Mouse (Mus musculus): ENCODE measurements around the gene Nt5dc3.

Nt5dc3 gene

GRCm38 (mm10) chr10:86778398-86779116 is at the start of gene Nt5dc3:
Gene Nt5dc3 (plus strand): TSS chr10:86779005.
- in situ Hi-C loops (cut with MboI; ENCODE audit: low sequenced_read_pairs) = no loop called here

DNA sequence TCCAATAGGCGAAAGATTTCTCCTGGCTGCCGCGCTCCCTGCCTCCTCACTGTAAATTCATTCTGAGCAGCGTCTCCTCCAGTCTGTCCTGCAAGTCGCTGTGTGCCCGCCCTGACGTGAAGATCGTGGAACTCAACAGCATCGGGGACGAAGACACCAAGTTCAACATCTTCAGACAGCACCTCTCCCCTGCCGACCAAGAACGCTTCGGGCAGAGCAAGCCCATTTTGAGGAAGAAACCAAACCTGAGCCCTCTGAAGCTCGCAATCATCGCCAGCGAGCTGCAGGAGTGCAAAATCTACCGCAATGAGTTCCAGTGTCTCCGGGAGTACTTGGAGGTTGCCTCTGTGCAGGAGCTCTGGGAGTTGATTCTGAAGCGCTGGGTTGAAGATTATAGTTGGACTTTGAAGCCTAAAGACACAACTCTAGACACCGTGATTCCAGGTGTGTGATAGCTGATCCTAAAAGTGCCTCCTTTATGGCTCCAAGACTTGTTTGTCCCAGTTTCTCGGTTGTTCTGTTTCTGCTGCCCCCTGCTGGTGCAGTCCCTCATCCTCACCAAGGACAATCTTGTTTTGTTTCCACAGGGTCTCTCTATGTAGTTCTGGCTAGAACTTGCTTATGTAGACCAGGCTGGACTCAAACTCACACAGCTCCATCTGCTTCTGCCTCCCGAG is 47.8 kb upstream of the Nt5dc3 start:
- in situ Hi-C loops (cut with MboI; ENCODE audit: low sequenced_read_pairs) = no loop called here

DNA sequence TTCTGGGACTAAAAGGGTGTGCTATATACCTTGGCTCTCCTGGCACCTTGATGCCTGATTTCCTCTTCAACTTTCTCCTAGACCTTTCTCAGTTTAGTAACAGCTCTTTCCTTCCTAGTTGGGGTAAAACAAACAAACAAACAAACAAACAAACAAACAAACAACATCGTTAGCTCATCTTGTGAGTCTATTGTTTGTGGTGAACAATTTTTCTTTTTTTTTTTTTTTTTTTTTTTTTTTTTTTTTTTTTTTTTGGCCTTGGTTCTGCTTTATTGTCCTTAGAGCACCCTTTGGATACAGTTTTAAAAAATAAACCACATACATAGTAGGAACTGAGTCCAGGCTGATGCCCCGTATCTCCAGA is 47.3 kb upstream of the Nt5dc3 start:
- in situ Hi-C loops (cut with MboI; ENCODE audit: low sequenced_read_pairs) = no loop called here

- in situ Hi-C loops (cut with MboI; ENCODE audit: low sequenced_read_pairs) = no loop called here
These were observed 43.8 kb upstream of the Nt5dc3 start for GRCm38 (mm10) chr10:86735036-86735435.

- in situ Hi-C loops (cut with MboI; ENCODE audit: low sequenced_read_pairs) = no loop called here
These were observed 35.9 kb upstream of the Nt5dc3 start for GRCm38 (mm10) chr10:86742918-86743317.

DNA sequence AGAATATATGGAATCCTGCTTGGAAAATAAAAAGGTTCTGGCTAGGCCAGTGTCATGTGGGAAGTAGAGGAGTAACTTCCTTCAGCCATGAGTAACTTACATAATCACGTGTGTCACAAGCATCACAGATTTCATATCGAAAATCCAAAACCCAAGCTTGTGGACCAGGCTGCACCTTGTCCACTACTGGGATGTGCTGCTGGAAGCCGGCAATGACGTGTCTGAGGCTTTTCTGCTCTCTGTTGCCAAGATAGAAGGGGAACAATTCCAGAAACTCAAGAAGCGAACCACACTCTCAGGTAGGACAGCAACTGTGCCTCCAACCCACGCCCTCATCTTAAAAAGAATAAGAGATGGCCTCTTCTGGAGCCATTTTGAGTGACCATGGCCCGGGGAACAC is 34.5 kb upstream of the Nt5dc3 start:
- in situ Hi-C loops (cut with MboI; ENCODE audit: low sequenced_read_pairs) = no loop called here

DNA sequence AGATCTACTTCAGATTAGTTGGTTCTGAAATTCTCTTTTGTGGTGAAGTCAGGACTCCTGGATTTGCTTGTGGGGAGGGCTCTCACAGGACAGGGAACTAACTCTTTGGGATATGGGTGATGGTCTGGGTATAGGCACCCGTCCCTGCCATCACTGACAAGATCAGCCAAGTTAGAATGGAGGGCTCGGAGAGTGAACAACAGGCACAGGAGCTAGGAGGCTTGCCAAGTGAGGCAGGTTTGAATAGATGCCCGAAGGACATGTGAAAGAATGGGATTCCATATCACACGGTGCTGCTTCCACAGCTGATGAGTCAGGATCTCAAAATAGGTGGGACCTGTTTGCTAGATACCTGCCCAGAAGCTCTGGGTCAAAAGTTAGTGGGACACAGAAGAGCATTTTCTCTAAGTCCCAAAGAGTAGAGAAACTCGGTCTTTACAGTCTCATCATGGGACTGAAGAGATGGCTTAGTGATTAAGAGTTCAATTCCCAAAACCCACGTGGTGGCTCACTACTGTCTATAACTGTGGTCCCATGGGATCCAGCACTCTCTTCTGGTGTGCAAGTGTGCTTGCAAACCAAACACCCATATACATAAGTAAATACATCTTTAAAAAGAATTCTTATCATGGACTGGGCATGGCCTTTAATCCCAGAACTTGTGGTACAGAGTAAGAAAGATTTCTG is 22.8 kb upstream of the Nt5dc3 start:
- in situ Hi-C loops (cut with MboI; ENCODE audit: low sequenced_read_pairs) = no loop called here

GRCm38 (mm10) chr10:86757724-86758123 is 21.1 kb upstream of the Nt5dc3 start:
- in situ Hi-C loops (cut with MboI; ENCODE audit: low sequenced_read_pairs) = no loop called here

GRCm38 (mm10) chr10:86758211-86758610 is 20.6 kb upstream of the Nt5dc3 start:
- in situ Hi-C loops (cut with MboI; ENCODE audit: low sequenced_read_pairs) = no loop called here

- in situ Hi-C loops (cut with MboI; ENCODE audit: low sequenced_read_pairs) = no loop called here
These were observed 17.6 kb upstream of the Nt5dc3 start for GRCm38 (mm10) chr10:86761236-86761635.

DNA sequence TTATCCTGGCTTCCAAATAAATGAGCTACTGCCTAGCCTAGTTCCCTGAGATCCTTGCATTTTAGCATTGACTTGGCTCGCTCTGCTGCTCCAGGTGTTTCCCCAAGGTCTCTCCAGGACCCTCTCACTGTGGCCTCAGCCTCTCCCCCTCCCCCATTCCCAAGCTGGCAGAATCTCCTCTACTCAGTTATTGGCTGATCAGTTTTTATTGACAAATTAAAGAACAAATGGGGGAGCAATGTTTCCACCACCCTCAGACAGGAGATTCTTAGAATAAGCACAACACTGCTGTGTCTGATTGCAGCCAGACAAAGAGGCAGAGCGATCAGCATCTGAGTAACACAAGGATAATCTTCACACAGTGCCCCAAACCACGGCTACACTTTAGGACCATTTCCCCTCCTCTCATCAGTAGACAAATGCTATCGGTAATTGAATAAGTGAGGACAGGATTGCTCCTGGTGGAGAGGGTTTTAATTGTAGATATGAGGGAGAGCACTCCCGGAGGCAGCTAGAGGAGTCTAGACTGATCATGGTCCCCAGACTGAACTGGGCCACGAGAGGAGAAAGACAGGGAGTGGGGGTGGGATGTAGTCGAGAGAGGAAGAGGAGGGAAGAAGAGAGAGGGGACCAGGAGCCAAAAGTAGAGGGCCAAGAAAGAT is 17.0 kb upstream of the Nt5dc3 start:
- in situ Hi-C loops (cut with MboI; ENCODE audit: low sequenced_read_pairs) = no loop called here

DNA sequence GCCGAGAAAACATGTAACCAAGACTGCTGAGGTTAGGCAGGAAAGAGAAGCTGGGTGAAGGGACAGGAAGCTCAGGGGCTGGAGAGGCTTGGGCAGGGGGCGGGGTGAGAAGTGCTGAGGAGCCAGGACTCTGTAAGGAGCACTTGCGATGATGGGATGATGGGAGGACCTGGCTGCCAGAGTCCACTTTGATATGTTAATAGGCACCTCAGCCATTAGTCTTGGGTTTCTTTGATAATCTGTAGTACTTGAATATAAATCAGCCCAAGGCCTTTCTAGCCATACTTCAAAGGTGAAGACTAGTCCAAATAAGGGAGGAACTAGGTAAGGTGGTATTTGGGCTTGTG is 16.4 kb upstream of the Nt5dc3 start:
- in situ Hi-C loops (cut with MboI; ENCODE audit: low sequenced_read_pairs) = no loop called here

GRCm38 (mm10) chr10:86763672-86764071 is 15.1 kb upstream of the Nt5dc3 start, which contains the start of gene Gm49358:
Gene Gm49358 (plus strand): TSS chr10:86763972.
- in situ Hi-C loops (cut with MboI; ENCODE audit: low sequenced_read_pairs) = no loop called here

GRCm38 (mm10) chr10:86765344-86765966 is 13.3 kb upstream of the Nt5dc3 start:
- in situ Hi-C loops (cut with MboI; ENCODE audit: low sequenced_read_pairs) = no loop called here

DNA sequence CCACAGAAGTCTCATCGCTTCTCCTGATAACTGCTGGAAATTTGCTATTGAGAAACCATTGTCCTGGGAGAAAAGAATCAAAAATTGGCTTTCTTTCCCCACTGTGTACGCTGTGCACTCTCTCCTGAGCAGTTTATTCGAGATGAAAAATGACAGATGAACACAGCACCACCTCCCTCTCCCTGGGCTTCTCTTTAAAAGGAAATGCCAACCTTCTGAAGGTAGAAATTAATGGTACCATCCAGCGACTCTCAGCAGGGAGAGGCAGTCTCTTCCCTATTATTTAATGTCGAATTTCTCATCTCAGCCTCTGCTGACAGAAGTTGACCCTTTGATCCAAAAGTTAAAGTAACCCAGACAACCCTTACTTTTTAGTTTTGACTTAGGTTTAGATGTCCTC is 9.6 kb upstream of the Nt5dc3 start:
- in situ Hi-C loops (cut with MboI; ENCODE audit: low sequenced_read_pairs) = no loop called here

GRCm38 (mm10) chr10:86769797-86770196 is 9.0 kb upstream of the Nt5dc3 start:
- in situ Hi-C loops (cut with MboI; ENCODE audit: low sequenced_read_pairs) = no loop called here

GRCm38 (mm10) chr10:86771701-86772100 is 7.1 kb upstream of the Nt5dc3 start:
- in situ Hi-C loops (cut with MboI; ENCODE audit: low sequenced_read_pairs) = no loop called here

- in situ Hi-C loops (cut with MboI; ENCODE audit: low sequenced_read_pairs) = no loop called here
These were observed 6.6 kb upstream of the Nt5dc3 start for GRCm38 (mm10) chr10:86772231-86772631.

GRCm38 (mm10) chr10:86773360-86773759 is 5.4 kb upstream of the Nt5dc3 start:
- in situ Hi-C loops (cut with MboI; ENCODE audit: low sequenced_read_pairs) = no loop called here

DNA sequence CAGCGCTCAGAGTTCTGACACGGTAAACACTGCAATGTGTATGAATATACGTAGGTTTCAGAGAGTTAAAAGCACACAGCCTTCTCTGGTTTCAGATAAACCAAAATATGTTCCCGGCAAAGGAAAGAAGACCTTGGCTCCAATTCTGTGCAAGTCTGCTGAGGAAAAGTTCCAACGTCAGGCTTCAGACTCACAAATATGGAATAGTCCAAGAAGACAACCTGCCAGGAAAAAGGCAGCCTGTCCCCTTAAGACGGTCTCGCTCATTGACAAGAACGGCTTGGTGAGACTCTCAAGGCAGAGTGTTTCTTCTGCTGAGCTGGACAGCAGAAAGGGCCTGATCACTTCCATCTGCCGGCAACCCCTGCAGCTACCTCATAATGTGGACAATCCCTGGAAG is 2.5 kb upstream of the Nt5dc3 start:
- in situ Hi-C loops (cut with MboI; ENCODE audit: low sequenced_read_pairs) = no loop called here

Data from CH12F3 (cell line).